8 mouse cellular contexts compared by ENCODE assay signal in genomic region chr7:118242309-118242708, GRCm38 (mm10). TPM values are rescaled to one million over a fixed set of nuclear protein-coding genes. Genes with fewer than 3 reads are reported as not detected.
DNase-seq lines count a peak whose midpoint lies in the region; ATAC-seq and TF ChIP-seq lines count a peak whose summit lies in the region.

No protein-coding gene starts in this region.

- no peak for DNase-seq in heart, postnatal 14 days
- no peak for DNase-seq in G1E (ENCODE audit: low spot score)
- DNase-seq in forebrain, postnatal 0 days: no peak
- DNase-seq in midbrain, embryonic 10.5 days (ENCODE audit: low spot score): no peak
- no peak for DNase-seq in layer of hippocampus, adult 18-20 months (ENCODE audit: low spot score in 2 of 2)
- DNase-seq in gastrocnemius, postnatal 14 days: no peak
- DNase-seq in gastrocnemius, postnatal 10 days: no peak

- peak overlapping the region; percentile 74 to 98; a peak in 3 of 4 replicates for H3K27ac ChIP-seq in heart, embryonic 14.5 days (replicated peaks in 1 of 2; ENCODE audit: control insufficient read depth in 1 of 2, insufficient read depth in 1 of 2, low read depth in 2 of 2, low read length in 2 of 2)
- H3K27ac ChIP-seq in forebrain, postnatal 0 days (ENCODE audit: low read depth, low read length): no peak overlapping the region
- H3K27ac ChIP-seq in midbrain, embryonic 10.5 days (replicated peaks): peak overlapping the region; percentile 96

- WGBS in heart, embryonic 14.5 days: 14% methylated on average over 6 of the region's 6 CpGs
- 21% methylated on average over 6 of the region's 6 CpGs for WGBS in forebrain, postnatal 0 days
- 35% methylated on average over 6 of the region's 6 CpGs for WGBS in midbrain, embryonic 10.5 days

- H3K36me3 ChIP-seq in heart, embryonic 14.5 days (ENCODE audit: control insufficient read depth, insufficient read depth, low read length): no peaks in the 10 kb centered on the region
- peaks cover 8% of the 10 kb centered on the region for H3K36me3 ChIP-seq in G1E (replicated peaks)
- no peaks in the 10 kb centered on the region for H3K36me3 ChIP-seq in forebrain, postnatal 0 days (ENCODE audit: insufficient read depth)
- no peaks in the 10 kb centered on the region for H3K36me3 ChIP-seq in midbrain, embryonic 10.5 days

- H3K9me3 ChIP-seq in heart, embryonic 14.5 days (ENCODE audit: control insufficient read depth, low read length): no peaks in the 10 kb centered on the region
- no peaks in the 10 kb centered on the region for H3K9me3 ChIP-seq in G1E (replicated peaks)
- no peaks in the 10 kb centered on the region for H3K9me3 ChIP-seq in forebrain, postnatal 0 days (ENCODE audit: low read length)
- no peaks in the 10 kb centered on the region for H3K9me3 ChIP-seq in midbrain, embryonic 10.5 days (replicated peaks)

- no peak for TF ChIP-seq CTCF in G1E (IDR thresholded peaks at IDR 0.05; ENCODE audit: low read depth, low read length)
- TF ChIP-seq CTCF in forebrain, postnatal 0 days (IDR thresholded peaks at IDR 0.05; ENCODE audit: low read depth): no peak

- peak overlapping the region; percentile 78 for H3K4me2 ChIP-seq in heart, embryonic 14.5 days (ENCODE audit: low read length)
- H3K4me2 ChIP-seq in forebrain, postnatal 0 days (ENCODE audit: low read depth): peak overlapping the region; percentile 80

- H3K9ac ChIP-seq in heart, embryonic 14.5 days (ENCODE audit: low read length): peak overlapping the region; percentile 98
- H3K9ac ChIP-seq in forebrain, postnatal 0 days: peak overlapping the region; percentile 82

- peaks cover 0 to 10% of the 10 kb centered on the region in 2 experiments; a peak in 2 of 4 replicates for H3K4me1 ChIP-seq in heart, embryonic 14.5 days (ENCODE audit: control insufficient read depth in 2 of 2, insufficient read depth in 2 of 2, low read length in 2 of 2)
- H3K4me1 ChIP-seq in G1E (ENCODE audit: insufficient read depth, low read depth, low read length): peaks cover 28% of the 10 kb centered on the region
- H3K4me1 ChIP-seq in forebrain, postnatal 0 days (ENCODE audit: insufficient read depth): peaks cover 15% of the 10 kb centered on the region
- peaks cover 19% of the 10 kb centered on the region for H3K4me1 ChIP-seq in midbrain, embryonic 10.5 days

- peak overlapping the region; percentile 68 to 96; a peak in 3 of 4 replicates for H3K4me3 ChIP-seq in heart, embryonic 14.5 days (ENCODE audit: control insufficient read depth in 1 of 2, insufficient read depth in 1 of 2, low read depth in 1 of 2, low read length in 2 of 2)
- peak overlapping the region; percentile 89 for H3K4me3 ChIP-seq in G1E (ENCODE audit: low read depth, low read length)
- peak overlapping the region; percentile 88 for H3K4me3 ChIP-seq in forebrain, postnatal 0 days (ENCODE audit: low read depth, low read length)
- H3K4me3 ChIP-seq in midbrain, embryonic 10.5 days: peak overlapping the region; percentile 95

- H3K27me3 ChIP-seq in heart, embryonic 14.5 days (ENCODE audit: control insufficient read depth, insufficient read depth, low read length): no peaks in the 10 kb centered on the region
- no peaks in the 10 kb centered on the region for H3K27me3 ChIP-seq in G1E (ENCODE audit: insufficient read depth, low read length)
- H3K27me3 ChIP-seq in forebrain, postnatal 0 days (ENCODE audit: insufficient read depth, low read length): no peaks in the 10 kb centered on the region
- H3K27me3 ChIP-seq in midbrain, embryonic 10.5 days (ENCODE audit: low read depth, poor library complexity, severe bottlenecking): no peaks in the 10 kb centered on the region

- intact Hi-C loops in heart, postnatal 14 days (cut with DNase I): no loop called here
- intact Hi-C loops in gastrocnemius, postnatal 14 days (cut with DNase I; ENCODE audit: low total_unique reads): no loop called here

- no peak for ATAC-seq in heart, embryonic 14.5 days (ENCODE audit: insufficient number of reproducible peaks, insufficient read depth, low FRiP score, low read depth)
- ATAC-seq in G1E (ENCODE audit: extremely low read depth, insufficient number of reproducible peaks, low FRiP score, poor library complexity, severe bottlenecking): no peak
- no peak for ATAC-seq in forebrain, postnatal 0 days

RNA-seq across cellular contexts. Expression of gene Smg1, which starts 1.2 kb away (rescaled TPM):
- polyA plus RNA-seq in heart, embryonic 14.5 days (2014; fragmentation: Nextera tagmentation; extraction: Ambion mirVana): 18.8 and 20.3 TPM in 2 replicates
- 10 to 100 TPM; 52.8 to 53.8 TPM for total RNA-seq in heart, postnatal 14 days (2021)
- total RNA-seq in G1E (2014; fragmentation: Nextera tagmentation): 121 and 138 TPM in 2 replicates
- 49.8 and 53.5 TPM in 2 replicates for total RNA-seq in G1E (2017)
- 19.9 and 24.2 TPM in 2 replicates for polyA plus RNA-seq in G1E (2012)
- total RNA-seq in forebrain, postnatal 0 days (2014; rRNA removed): 46.1 and 57.4 TPM in 2 replicates
- 7.2 and 14.2 TPM in 2 replicates for polyA plus RNA-seq in forebrain, postnatal 0 days (2015; fragmentation: Nextera tagmentation; extraction: Ambion mirVana)
- polyA plus RNA-seq in midbrain, embryonic 10.5 days (2016; fragmentation: Nextera tagmentation; extraction: Ambion mirVana): 17.2 and 17.9 TPM in 2 replicates
- total RNA-seq in layer of hippocampus, adult 18-20 months (2021): 10 to 100 TPM; 76.7 to 78.0 TPM
- 10 to 100 TPM; 22.0 to 26.6 TPM for total RNA-seq in gastrocnemius, postnatal 14 days (2021)
- total RNA-seq in gastrocnemius, postnatal 10 days (2021): 10 to 100 TPM; 27.1 to 36.2 TPM
